Mouse (Mus musculus) monocyte, adult 5-6 weeks (primary cell): ENCODE results near the gene Ces1e. TPM values are rescaled to one million over a fixed set of nuclear protein-coding genes. Genes with fewer than 3 reads are reported as not detected.
"Not testable (repeated sequence)": the region's sequence is repeated elsewhere in the genome, so short reads cannot be mapped to it uniquely, and the experiment has no call there.

ENCODE experiments used
- ATAC-seq: fragments of 153-309, 156-312 bp; replicated peaks from 2 replicates; pipeline ENCODE4 v1.8.0; 2017; ENCODE audit warnings: mild to moderate bottlenecking; ENCODE audit not compliant: low TSS enrichment, insufficient number of reproducible peaks, severe bottlenecking, poor library complexity, low FRiP score
- total RNA-seq: library from RNA; stranded (forward); fragments of 200-1000, 200-491, 200-594 nt; gene quantifications from 3 replicates; pipeline ENCODE4 v1.2.3, GENCODE M21; 2017

Gene Ces1e
- not detected in 3 replicates for total RNA-seq

GRCm38 (mm10) chr8:93229446-93229845, at the start of gene Ces1e:
TSS of gene Ces1e (minus strand) at chr8:93229619.
- no peak for ATAC-seq

DNA sequence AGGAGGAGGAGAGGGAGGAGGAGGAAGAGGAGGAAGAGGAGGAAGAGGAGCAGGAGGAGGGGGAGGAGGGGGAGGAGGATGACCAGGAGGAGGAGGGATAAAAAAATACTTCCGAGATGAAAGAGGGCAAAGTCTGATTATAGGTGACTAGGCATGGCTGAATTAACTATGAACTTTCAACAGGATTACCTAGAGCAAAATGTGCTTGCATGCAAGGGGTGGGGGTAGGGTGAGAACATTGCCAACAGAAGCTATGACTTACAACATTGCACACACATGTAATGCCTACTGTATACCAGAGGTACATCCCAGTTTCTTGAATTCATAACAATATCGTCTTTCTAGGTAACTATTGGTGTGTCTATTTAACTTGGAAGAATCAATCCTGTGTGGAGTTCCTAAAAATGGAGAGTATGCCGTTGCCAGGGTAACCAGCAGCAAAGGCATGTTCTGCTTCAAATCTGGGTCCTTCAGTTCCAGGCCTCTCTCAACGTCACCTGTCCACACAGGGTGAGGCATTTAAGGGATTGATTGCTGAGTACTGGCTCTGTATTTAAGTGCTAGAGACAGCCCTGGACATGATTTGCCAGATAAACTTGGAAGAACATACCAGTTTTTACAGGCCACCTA, 48.9 kb upstream of the Ces1e start:
- no peak for ATAC-seq

- ATAC-seq: no peak
Measured at GRCm38 (mm10) chr8:93274609-93275008, 45.2 kb upstream of the Ces1e start.

DNA sequence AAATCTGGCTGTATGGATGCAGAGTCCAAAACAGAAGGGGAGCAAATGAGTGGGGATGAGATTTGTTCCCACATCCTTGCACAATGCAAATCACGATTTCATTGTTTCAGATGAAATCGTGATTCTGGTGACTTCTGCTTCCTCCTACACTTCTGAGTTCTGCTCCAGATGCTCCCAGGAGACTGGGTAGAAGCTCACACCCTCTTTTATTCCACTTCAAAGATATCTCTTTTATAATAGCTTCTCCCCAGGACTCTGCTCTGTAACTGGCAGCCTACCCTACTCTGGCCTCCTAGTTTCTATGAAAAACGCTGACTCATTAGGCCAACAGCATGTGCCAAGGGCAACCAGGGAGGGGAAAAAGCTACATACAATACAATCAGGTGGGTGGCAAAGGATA, 43.9 kb upstream of the Ces1e start:
- ATAC-seq: no peak

DNA sequence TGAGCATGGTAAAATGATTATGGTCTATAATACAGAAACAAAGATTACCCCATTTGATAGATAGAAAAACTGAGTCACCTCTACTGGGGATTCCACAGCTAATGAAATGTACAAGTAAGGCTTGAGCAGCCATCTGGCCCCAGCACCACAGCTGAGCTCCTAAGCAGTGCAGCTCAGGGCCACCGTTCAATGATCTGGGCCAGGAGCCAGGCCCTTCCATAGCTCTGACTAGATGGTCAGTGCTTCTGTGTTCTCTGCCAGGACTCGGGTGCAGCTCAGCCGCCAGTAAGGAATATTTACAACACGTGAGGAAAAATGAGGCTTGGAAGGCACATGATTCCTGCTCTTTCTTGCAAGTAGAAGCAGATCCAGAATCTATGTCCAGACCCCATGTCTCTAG, 43.3 kb upstream of the Ces1e start:
- ATAC-seq: no peak

GRCm38 (mm10) chr8:93261436-93261835, 32.0 kb upstream of the Ces1e start:
- no peak for ATAC-seq

DNA sequence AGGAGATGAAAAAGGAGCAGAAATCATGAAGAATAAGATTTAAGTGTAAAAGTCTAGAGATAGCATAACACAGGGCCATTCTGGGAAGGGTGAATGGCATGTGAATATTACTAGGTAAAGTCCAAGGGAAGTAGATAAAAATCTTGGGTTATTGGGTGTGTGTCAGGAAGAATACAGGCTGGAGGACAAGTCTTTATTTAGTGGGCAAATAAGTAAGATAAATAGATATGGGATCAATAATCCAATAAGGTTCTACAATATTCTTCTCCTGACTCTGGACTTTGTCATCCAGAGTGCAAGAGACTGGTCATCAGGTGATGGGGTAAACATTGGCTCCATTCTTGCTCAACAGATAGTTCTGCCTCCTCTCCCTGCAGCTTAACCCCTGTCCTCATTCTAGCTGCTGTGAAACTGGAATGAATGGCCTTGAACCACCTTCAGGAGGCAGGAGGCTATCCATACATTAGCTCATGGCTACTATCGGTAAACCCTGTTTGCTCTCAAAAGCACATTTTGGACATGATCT, 23.0 kb upstream of the Ces1e start:
- ATAC-seq: no peak

GRCm38 (mm10) chr8:93246057-93246456, 16.6 kb upstream of the Ces1e start:
- no peak for ATAC-seq

GRCm38 (mm10) chr8:93239884-93240283, 10.5 kb upstream of the Ces1e start:
- no peak for ATAC-seq

DNA sequence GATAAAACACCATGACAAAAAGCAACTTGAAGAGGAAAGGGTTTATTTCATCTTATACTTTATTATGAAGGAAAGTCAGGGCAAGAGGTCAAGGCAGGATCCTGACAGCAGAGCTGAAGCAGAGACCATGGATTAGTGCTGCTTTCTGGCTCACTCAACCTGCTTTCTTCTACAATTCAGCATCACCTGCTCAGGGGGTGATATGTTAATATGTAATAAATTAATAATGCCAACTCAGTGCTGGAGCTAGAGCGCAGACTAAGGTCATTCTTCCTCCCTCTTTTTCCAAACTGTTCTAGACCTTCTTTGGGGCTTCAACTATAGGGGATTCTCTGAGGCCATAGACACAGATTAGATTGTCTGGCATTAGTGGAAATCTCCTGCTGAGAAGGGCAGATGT, 6.3 kb upstream of the Ces1e start:
- ATAC-seq: no peak

DNA sequence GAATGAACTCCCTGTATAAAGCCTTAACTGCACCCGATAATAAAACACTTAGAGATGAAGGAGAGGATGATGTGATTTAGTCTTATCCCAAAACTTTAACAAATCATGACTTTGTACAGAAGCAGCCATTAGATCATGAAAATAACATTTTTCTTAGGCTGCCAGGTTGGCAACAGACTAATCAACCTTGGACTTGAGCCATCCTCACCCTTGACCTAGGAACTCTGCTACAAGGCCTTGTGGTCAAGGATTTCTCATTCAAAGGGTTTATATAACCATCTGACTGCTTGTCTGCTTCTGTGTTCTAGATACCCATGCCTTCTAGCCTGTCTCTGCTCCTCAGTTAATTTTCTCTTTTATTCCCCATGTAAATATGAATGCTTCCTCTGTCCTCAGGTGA, 5.3 kb upstream of the Ces1e start:
- ATAC-seq: no peak

- no peak for ATAC-seq
Measured at GRCm38 (mm10) chr8:93234068-93234467, 4.6 kb upstream of the Ces1e start.

- ATAC-seq: no peak
Measured at GRCm38 (mm10) chr8:93228673-93229370, 597 bp downstream of the Ces1e start.

DNA sequence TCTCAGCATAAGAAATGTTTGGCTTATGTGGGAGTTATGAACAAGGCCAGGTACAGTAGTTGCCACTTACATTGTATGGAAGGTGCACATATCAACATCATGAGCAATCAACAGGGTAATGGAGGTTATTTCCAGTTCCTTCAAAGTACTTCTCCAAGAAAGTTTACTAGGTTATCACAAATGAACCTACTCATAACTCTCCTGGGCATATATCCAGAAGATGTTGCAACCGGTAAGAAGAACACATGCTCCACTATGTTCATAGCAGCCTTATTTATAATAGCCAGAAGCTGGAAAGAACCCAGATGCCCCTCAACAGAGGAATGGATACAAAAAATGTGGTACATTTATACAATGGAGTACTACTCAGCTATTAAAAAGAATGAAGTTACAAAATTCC, 2.9 kb downstream of the Ces1e start:
- not testable (repeated sequence) for ATAC-seq

GRCm38 (mm10) chr8:93221896-93222295, 7.5 kb downstream of the Ces1e start:
- no peak for ATAC-seq

GRCm38 (mm10) chr8:93217867-93218266, 11.6 kb downstream of the Ces1e start:
- no peak for ATAC-seq

DNA sequence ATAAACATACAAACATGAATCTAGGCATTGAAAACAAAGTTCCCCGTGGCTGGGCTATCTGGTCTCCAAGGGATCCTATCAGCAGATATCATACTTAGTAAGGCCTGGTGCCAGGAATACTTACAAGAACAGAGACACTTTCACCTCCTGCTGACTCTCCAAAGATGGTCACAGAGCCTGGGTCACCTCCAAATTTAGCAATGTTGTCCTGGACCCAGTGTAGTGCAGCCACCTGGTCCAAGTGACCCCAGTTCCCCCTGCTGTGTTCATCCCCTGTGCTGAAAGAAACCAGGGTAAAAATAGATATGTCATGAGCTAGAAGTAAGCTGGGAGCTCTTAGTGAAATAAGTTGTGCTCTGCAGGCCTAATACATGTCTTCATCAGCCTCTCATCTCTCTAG, 12.0 kb downstream of the Ces1e start:
- no peak for ATAC-seq

DNA sequence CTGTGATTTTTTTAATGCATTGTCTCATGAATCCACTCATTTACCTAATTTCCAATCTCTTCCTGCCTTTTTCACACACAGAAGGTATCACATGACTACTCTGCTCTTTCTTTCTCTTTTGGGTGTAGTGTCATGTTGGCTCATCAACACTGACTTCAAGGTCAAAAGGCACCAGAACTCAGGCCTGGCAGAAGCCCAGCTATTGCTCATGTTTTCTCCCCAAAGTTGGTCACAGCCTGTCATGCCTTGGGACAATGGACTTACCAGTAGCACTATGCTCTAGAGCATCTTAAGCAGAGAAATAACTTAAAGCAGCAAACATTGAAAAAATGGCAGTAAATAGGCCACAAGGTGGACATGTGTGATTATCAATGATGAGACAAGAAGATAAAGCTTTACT, 18.3 kb downstream of the Ces1e start:
- no peak for ATAC-seq

DNA sequence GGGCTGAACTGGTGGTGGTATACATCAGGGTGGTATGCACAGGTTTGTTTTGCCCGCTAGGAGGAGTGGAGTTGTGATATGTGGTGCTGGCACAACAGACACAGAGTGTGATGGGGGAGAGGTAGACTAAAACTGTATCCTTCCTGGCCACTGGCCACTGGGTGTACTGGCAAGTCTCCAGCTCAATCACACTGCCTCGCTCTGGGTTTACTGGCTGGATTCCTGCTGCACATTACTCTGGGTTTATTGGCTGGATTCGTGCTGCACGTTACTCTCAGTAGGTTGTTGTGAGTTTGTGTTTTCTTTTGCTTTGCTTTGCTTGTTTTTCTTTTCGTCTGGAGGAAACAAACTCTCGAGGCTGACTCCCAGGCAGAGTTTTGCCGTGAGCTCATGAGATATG, 30.3 kb downstream of the Ces1e start:
- ATAC-seq: not testable (repeated sequence)
